Mouse (Mus musculus) B cell, adult 2 months (primary cell): Measurements from ENCODE around the gene Emp1.
A peak's percentile ranks its signal among the peaks of the same experiment; 100 is the strongest.

Experiments
- DNase-seq, 2 experiments: peaks; one replicate each; pipeline ENCODE4 v3.0.0; 2022

Emp1 gene

DNA sequence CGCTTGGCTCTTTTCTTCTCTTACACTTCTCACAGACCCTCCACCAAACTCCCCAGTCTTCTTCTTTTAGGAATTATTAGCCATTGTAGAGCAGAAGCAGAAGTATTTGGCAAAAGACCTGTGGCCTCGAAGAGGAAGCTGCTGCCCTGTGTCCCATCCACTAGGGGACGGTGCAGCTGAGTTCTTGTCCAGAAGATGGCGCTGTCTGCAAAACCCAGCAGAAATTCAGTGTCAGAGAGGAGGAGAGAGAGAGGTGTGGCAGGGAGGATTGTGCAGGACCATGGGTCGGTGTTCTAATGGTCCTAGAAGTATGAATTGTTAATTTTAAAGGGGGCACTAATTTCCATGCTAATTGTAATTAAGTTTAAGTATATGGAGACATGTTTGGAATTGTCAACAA, 55.1 kb downstream of the Emp1 start:
- DNase-seq = peak; percentile 41 to 48

DNA sequence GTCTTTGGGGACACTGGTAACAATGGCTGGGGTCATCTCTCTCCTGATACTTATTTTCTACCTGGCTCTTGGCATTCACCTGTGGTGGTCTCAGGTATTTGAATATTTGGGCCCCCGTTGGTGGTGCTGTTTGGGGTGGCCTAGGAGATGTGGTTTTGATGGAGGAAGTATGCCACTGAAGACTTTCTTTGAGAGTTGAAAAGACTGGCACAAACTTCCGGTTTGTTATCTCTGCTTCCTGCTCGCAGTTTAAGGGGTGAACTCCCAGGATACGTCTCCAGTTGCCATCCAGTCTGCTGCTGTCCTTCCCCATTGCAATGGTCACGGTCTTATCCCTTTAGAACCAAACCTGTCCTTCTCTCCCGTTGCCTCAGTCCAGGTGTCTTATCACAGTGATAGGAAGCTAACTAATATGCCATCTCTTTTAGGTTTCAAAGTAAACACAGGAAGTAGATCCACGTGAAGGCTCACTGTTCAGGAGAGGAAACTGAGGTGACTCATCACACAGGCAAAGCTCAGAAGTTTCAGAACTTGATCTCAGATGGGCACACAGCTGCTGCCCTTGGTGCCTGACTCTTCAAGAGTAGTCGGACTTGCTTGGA, 56.0 kb downstream of the Emp1 start:
- no peak for DNase-seq

DNA sequence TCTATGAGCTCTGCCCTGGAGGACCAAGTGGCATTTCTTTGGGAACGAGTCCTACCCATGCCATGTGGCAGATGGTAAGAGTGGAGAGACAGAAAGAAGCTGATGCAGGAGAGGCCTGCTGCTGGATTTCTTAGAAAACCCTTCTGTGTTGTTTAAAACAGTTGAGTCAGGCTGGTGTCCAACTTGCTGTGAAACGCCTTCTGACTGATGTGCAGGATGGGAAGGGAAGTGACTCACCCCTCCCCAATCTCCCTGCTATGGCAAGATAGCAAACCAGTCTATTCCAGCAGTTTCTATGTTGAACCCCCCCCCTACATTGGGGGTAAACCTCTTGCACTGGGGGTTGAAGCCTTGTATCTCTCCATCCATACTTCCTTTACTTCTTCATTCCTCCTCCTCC, 65.9 kb downstream of the Emp1 start:
- no peak for DNase-seq

DNA sequence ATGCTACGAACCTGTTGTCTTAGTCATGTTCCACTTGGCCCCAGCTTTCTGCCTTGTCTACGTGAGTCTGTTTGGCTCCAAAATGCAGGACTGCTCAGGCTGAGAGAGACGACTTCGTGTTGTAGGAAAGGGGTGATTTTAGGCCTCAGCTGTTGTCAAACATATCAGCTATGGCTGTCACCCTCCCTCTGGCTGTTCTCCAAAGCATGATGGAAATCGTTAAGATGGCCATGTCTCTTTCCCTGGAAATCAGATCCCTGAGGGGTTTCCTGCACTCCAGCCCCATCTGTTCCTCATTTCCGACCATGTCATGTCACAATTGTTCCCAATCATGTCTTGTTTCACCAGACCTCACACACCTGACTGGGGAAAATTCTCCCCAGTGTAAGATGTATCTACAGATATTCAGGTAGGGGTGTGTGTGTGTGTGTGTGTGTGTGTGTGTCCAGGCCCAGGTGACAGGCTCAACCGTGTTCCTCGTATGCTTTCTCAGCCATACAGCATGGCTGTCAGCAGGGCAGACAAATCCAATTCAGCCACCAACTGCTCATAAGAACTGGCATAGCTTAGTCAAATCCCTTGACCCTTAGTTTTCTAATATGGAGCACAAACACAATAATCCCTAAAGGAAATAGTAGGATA, 67.0 kb downstream of the Emp1 start:
- no peak for DNase-seq

DNA sequence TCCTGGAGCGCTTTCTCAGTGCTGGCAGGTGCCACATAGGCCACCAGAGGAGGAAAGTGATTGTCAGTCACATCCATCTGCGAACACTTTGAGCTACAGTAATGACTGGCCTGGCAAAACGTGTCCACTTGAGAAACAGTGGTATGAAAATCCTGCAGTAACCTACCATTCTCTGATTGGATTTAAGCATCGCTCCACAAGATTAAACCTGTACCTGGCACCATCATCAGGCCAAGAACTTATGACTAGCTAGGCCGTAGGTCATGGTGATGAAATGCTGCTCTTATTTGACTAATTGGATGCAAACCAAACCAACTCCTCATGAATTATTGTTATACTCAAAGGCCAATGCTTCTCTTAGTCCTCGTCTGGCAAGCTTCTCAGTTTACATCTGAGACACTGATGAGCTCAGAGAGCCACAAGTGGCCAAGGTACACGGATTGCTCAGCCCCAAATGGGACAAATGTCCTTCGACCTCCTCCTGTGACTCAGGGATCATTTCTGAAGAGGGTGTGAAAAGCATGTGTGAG, 68.2 kb downstream of the Emp1 start:
- no peak for DNase-seq
